ENCODE assay signal across 8 mouse cellular contexts in the genomic region with DNA sequence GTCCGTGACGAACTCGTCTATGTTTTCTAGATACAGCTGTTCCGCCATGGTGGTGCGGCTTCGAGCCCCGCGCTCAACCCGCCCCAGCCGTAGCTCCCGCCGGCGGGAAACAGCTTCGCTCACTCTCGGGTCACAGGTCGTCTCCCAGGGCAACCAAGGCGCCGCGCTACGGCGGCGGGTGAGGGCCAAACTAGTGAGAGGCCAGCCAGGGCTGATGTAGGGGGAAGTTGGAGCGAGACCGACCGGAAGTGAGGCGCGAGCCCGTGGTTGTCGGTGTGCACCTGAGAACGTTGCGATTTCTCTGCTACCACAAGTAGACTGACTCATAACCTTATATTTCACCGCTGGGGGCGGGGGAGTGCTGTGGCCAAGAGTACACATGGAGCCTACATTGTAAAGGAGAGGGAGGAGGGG. TPM values are rescaled to one million over a fixed set of nuclear protein-coding genes. Genes with fewer than 3 reads are reported as not detected.
DNase-seq lines count a peak whose midpoint lies in the region; ATAC-seq and TF ChIP-seq lines count a peak whose summit lies in the region.

A gene (minus strand): TSS at position 190 of the 414 bp plus-strand sequence.

- H3K27ac ChIP-seq in cortical plate, adult 2 months (ENCODE audit: insufficient read depth, low read length) = no peak within 1 kb of the TSS

- peak; percentile 92 for ATAC-seq in activated CD4-positive, CD25-positive, alpha-beta regulatory T cell, adult 4 months

- peak; percentile 97 for DNase-seq in gastrocnemius, adult 8-10 months (ENCODE audit: low spot score in 2 of 2)
- DNase-seq in hindlimb bud, embryonic 11.5 days (ENCODE audit: extremely low spot score, low read depth, low spot score) = peak; percentile 98
- DNase-seq in left cerebral cortex, adult 8-10 months (ENCODE audit: low spot score in 2 of 2) = peak; percentile 97 to 100
- DNase-seq in right cerebral cortex, postnatal 10 days (ENCODE audit: low spot score in 2 of 2) = peak; percentile 99 to 100
- DNase-seq in urinary bladder, postnatal 25 days (ENCODE audit: low spot score) = peak; percentile 100

- no peaks in the 10 kb centered on the region for H3K9me3 ChIP-seq in megakaryocyte, embryonic 14.5 days

- H3K4me3 ChIP-seq in cortical plate, adult 2 months (ENCODE audit: insufficient read depth, low read length) = peak within 1 kb of the TSS; percentile 40
- peak within 1 kb of the TSS; percentile 97 for H3K4me3 ChIP-seq in megakaryocyte, embryonic 14.5 days (replicated peaks)

- H3K36me3 ChIP-seq in megakaryocyte, embryonic 14.5 days (replicated peaks; ENCODE audit: low read length) = peaks cover 32% of the 10 kb centered on the region

- peak; percentile 81; the same call in 1 of the 2 replicates for TF ChIP-seq POLR2A in cortical plate, adult 2 months (IDR thresholded peaks at IDR 0.05; ENCODE audit: extremely low read depth, insufficient read depth, low read length)

- no peaks in the 10 kb centered on the region for H3K4me1 ChIP-seq in cortical plate, adult 2 months (ENCODE audit: control insufficient read depth, insufficient read depth, low read length)
- peaks cover 18% of the 10 kb centered on the region; the same call in 1 of the 2 replicates for H3K4me1 ChIP-seq in megakaryocyte, embryonic 14.5 days

- H3K27me3 ChIP-seq in megakaryocyte, embryonic 14.5 days (replicated peaks) = no peaks in the 10 kb centered on the region

- no peak for TF ChIP-seq CTCF in cortical plate, adult 2 months (IDR thresholded peaks at IDR 0.05; ENCODE audit: extremely low read depth, insufficient read depth, low read length)

RNA-seq across cellular contexts. Expression of the gene that starts here (rescaled TPM):
- 10 to 100 TPM; 40.6 to 44.4 TPM for polyA plus RNA-seq in activated CD4-positive, CD25-positive, alpha-beta regulatory T cell, adult 4 months (2017; shearing (Covaris generic))
- 31.2 and 31.8 TPM in 2 replicates for polyA plus RNA-seq in cortical plate, adult 2 months (2012; rRNA removed)
- total RNA-seq in gastrocnemius, adult 8-10 months (2022) = 1 to 10 TPM; 4.2 to 6.6 (median 5.0) TPM
- total RNA-seq in left cerebral cortex, adult 8-10 months (2022) = 10 to 100 TPM; 33.3 to 37.1 (median 35.6) TPM
- polyA plus RNA-seq in megakaryocyte, embryonic 14.5 days (2012; ENCODE audit: insufficient read depth, low replicate concordance) = 5.7 TPM in 1 of 2 replicates, not detected in the other

Comparison
In these comparisons a context has a peak if more than half of its experiments do, and no peak if none do; other contexts are left out.
1. RNA of the gene that starts here (total RNA-seq): 33.3 to 37.1 TPM in left cerebral cortex, adult 8-10 months; 4.2 to 6.6 TPM in gastrocnemius, adult 8-10 months; every median in the first group is over 4 times any median in the second.
2. Peak in every context shown above with its lines, with median percentiles within 50 percentile points of each other: DNase-seq.